Mouse (Mus musculus): ENCODE measurements around the gene Cyp4f39.
"Not testable (repeated sequence)": the region's sequence is repeated elsewhere in the genome, so short reads cannot be mapped to it uniquely, and the experiment has no call there.

The Cyp4f39 gene

GRCm38 (mm10) chr17:32474954-32475560, 22.5 kb downstream of the Cyp4f39 start:
- no peak for DNase-seq

- DNase-seq: no peak
Measured at GRCm38 (mm10) chr17:32477204-32477603, 24.7 kb downstream of the Cyp4f39 start.

GRCm38 (mm10) chr17:32478727-32479126, 26.2 kb downstream of the Cyp4f39 start:
- no peak for DNase-seq

GRCm38 (mm10) chr17:32479554-32480506, 27.3 kb downstream of the Cyp4f39 start:
- no peak for DNase-seq

- DNase-seq: no peak
Measured at GRCm38 (mm10) chr17:32481766-32482165, 29.2 kb downstream of the Cyp4f39 start.

- DNase-seq: peak; percentile 67
Measured at GRCm38 (mm10) chr17:32483200-32483599, 30.7 kb downstream of the Cyp4f39 start.

- DNase-seq: peak; percentile 12
Measured at GRCm38 (mm10) chr17:32492349-32492980, 39.9 kb downstream of the Cyp4f39 start.

GRCm38 (mm10) chr17:32494601-32495000, 42.1 kb downstream of the Cyp4f39 start:
- peak; percentile 72 for DNase-seq

- DNase-seq: not testable (repeated sequence)
Measured at GRCm38 (mm10) chr17:32500511-32500910, 48.0 kb downstream of the Cyp4f39 start.

GRCm38 (mm10) chr17:32501051-32501450, 48.5 kb downstream of the Cyp4f39 start:
- no peak for DNase-seq

- no peak for DNase-seq
Measured at GRCm38 (mm10) chr17:32503111-32503510, 50.6 kb downstream of the Cyp4f39 start.

GRCm38 (mm10) chr17:32505851-32506728, 53.6 kb downstream of the Cyp4f39 start, which contains the start of gene Cyp4f17:
TSS of gene Cyp4f17 (plus strand) at chr17:32506050.
- peak; percentile 21 for DNase-seq

GRCm38 (mm10) chr17:32506729-32507245, 54.3 kb downstream of the Cyp4f39 start:
- no peak for DNase-seq

- DNase-seq: no peak
Measured at GRCm38 (mm10) chr17:32516126-32516525, 63.6 kb downstream of the Cyp4f39 start.

- DNase-seq: no peak
Measured at GRCm38 (mm10) chr17:32521981-32522380, 69.5 kb downstream of the Cyp4f39 start.

GRCm38 (mm10) chr17:32522386-32522785, 69.9 kb downstream of the Cyp4f39 start:
- no peak for DNase-seq

GRCm38 (mm10) chr17:32522816-32523215, 70.3 kb downstream of the Cyp4f39 start:
- DNase-seq: no peak

GRCm38 (mm10) chr17:32523895-32524294, 71.4 kb downstream of the Cyp4f39 start:
- no peak for DNase-seq

GRCm38 (mm10) chr17:32526341-32526740, 73.8 kb downstream of the Cyp4f39 start:
- DNase-seq: not testable (repeated sequence)

GRCm38 (mm10) chr17:32527748-32528147, 75.2 kb downstream of the Cyp4f39 start:
- no peak for DNase-seq

- peak; percentile 87 for DNase-seq
Measured at GRCm38 (mm10) chr17:32528408-32529337, 76.2 kb downstream of the Cyp4f39 start.

Measured in right cerebral cortex, postnatal 4 days (tissue).